Mouse (Mus musculus) fibroblast of lung, adult 2 months (primary cell): ENCODE measurements around the gene Rtcb.
A peak's percentile ranks its signal among the peaks of the same experiment; 100 is the strongest.

ENCODE experiments used
- DNase-seq: peaks from one replicate; pipeline ENCODE4 v3.0.0-alpha.2; 2011; ENCODE audit warnings: low read depth

Gene Rtcb

DNA sequence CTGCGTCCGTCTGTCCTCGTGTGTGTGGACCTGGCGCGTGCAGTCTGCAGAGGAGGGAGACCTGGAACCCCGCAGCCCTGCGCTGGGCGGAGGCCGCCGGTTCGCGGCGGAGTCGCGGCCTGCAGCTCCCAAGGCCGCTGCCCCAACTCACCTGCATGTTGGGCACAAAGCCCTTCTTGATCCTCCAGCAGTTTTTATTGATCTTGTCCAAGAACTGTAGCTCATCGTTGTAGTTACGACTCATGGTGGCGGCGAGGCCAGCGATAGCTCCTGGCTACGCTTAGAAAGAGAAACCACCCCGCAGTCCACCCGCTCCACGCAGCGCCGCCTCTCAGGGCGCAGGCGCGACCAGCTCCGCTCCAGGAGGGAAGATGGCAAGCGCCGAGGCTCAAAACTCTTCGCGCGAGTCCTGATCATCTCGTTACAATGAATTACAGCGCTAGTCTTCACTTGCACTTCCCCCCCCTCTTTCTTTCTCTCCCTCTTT lies at the start of gene Rtcb:
TSS of gene Rtcb (minus strand) at position 360 of the 487 bp plus-strand sequence.
- DNase-seq, result peak; percentile 88

- DNase-seq, result no peak
Measured at GRCm38 (mm10) chr10:86006455-86006854, 48.8 kb upstream of the Rtcb start.

GRCm38 (mm10) chr10:86000447-86000846 lies 42.8 kb upstream of the Rtcb start:
- no peak for DNase-seq

- no peak for DNase-seq
Measured at GRCm38 (mm10) chr10:85994543-85995104, 37.0 kb upstream of the Rtcb start.

DNA sequence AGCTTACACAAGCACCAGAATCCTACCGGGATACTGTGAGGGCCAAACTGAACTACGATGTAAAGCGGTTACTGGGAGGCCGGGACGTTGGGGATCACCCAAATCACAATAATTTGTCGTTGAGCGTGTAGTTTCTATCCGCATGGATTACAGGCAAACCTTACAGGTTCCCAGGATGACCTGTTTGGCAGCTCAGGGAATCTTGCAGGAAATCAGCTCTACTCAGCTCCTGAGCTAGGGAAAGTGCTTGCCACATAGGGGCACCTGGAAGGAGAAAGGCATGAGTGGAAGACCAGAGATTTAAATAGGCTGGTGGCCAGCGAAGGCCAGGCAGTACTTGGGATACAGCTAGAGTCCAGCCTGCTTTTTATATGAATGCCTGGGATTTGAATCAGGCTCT lies 36.2 kb upstream of the Rtcb start:
- DNase-seq, result no peak

- no peak for DNase-seq
Measured at GRCm38 (mm10) chr10:85992412-85992811, 34.8 kb upstream of the Rtcb start.

DNA sequence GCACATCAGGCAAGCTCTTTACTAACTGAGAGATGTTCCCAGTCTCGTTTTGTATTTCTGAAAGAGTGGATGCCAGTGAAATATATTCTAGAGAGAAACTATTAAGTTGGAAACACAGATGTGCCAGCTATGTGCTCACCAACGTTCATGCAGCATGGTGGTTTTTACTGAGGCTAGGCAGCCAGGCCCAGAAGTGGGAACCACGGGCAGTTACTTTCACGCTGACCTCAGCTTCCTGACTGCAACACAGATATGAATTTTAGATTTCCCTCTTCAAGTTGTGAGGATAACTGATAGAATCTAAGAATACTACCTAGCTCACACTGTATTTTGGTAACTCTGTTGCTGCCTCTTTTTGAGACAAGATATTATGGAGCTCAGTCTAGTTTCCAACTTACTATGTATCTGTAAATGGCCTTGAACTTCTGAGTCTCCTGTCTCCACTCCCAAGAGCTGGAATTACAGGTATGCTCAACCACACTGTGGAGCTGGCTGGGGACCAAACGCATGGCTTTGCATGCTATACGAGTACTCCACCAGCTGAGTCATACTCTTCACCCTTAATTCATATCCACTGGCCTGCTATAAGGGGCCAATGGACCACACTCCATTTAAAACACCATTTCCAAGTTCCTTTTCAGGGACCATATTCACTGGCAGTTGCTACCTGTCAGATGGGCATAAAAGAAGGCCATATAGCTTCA lies 31.9 kb upstream of the Rtcb start:
- no peak for DNase-seq

GRCm38 (mm10) chr10:85972915-85973314 lies 15.3 kb upstream of the Rtcb start:
- peak; percentile 53 for DNase-seq

DNA sequence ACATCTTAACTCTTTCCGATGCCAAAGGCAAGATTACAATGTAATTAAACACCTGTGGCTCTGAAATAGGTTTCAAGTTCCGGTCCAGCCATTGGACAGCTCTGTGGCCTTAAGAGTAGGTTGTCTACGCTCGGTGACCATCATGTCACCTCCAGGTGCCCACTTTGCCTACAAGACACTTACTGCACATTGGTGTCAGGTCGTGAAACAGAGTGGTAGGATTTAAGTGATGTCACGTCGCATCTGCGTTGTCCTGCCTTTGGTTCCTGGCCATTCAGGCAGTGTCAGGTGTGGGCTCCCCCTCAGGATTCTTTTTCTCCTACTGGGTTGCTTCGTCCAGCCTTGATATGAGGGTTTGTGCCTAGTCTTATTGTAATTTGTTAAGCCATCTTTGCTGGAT lies 14.2 kb upstream of the Rtcb start:
- no peak for DNase-seq

GRCm38 (mm10) chr10:85969894-85970620 lies 12.4 kb upstream of the Rtcb start:
- no peak for DNase-seq

- DNase-seq, result no peak
Measured at GRCm38 (mm10) chr10:85968731-85969130, 11.1 kb upstream of the Rtcb start.

- DNase-seq, result no peak
Measured at GRCm38 (mm10) chr10:85968157-85968634, 10.6 kb upstream of the Rtcb start.

GRCm38 (mm10) chr10:85967411-85968156 lies 10.0 kb upstream of the Rtcb start:
- DNase-seq, result no peak

- no peak for DNase-seq
Measured at GRCm38 (mm10) chr10:85966476-85966875, 8.9 kb upstream of the Rtcb start.

DNA sequence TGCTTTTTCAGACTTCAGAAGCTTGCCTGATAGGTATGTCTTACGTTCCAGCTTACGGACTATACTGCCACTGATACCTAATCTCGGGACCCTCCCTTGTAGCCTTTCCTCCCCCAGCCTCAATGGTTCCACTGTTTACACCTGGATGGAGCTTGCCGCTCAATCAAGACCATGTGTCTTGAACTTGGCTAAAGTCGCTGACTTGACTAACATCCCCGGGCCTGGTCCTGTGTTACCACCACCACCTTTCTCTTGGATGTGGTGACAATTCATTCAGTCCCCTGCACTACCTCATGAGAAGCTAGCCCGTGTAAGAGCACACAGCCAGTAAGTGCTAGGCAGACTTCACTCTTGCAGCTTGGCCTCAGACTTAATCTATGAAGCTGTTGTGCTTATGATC lies 6.7 kb upstream of the Rtcb start:
- no peak for DNase-seq

DNA sequence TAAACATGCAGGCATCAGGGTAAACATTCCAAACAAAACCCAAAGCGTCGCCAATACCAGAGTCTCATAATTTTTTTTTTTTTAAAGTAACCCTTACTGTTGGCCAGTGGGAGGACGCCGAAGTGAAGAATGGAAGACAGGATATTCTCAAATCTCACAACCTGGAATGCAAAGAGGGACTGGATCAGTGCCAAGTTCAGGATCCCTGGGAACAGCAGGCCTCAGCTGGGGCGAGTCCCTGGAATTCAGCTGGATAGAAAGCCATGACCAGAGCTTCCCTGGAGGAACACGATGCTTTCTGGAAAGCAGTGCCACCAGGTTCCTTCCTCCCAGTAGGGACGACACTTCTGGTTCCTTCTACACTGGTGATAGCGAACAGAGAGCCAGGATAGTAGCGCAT lies 5.3 kb upstream of the Rtcb start:
- no peak for DNase-seq

- DNase-seq, result no peak
Measured at GRCm38 (mm10) chr10:85956871-85957419, 678 bp downstream of the Rtcb start.

DNA sequence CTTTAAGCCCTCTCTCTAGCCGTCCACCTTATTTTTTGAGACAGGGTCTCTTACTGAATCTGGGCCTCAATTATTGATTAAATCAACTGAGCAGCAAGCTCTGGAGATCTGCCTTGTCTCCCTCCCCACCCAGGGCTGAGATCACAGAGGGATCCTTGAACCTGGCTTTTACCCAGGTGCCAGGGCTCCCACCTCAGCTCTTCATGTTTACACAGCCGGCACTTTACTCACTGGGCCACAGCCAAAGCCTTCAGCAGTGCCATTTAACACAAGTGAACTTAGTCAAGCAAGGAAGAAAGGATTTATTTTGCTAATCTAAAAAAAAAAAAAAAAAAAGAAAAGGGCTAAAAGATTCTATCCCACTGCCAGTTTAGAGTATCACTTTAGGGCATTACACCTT lies 3.2 kb downstream of the Rtcb start:
- no peak for DNase-seq

DNA sequence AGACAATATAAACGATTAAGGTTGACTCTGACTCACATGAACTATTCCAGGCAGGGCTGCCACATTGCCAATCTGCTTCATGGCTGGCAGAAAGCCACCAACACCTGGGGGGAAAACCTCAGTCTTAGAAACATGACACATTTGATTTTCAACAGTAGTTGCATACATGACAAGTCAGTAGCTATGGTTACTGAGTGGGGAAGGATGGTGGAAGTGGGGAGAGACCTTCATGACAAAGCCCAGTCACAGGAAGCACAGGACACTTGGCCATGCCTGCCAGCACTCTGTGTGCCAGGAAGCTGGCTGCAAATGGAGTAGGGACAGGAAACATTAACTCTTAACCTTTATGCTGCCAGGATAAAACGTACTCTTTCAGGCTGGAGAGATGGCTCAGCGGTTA lies 4.2 kb downstream of the Rtcb start:
- no peak for DNase-seq

DNA sequence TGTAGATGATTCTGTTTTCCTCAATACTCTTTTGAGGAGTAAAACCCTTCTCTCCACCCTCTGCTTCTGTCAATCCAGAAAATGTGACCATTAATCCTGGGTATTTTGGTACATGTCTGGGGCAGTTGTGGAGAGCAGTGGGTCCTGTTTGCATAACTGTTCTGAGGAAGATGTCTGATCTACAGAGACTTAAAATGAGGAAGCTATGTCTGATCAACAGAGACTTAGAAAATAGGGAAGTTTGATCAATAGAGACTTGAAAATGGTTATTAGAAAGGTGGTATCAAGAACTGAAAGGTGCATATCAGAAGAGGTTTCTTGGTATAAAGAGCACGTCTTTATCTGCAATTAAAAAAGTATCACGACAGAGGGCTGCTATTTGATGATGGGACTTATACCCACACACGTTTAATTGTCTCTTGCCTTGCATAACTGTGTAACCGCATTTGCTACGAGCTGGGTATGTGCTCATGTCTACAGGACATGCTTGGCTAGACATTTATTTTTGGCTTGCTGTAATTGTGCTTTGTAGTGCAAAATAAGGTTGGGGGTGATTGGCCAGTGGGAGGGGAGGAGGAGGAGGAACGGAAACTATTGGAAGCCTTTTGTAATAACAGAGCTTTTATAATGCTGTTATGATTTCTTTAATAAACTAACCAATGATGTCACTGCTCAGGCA lies 5.7 kb downstream of the Rtcb start:
- DNase-seq, result no peak

DNA sequence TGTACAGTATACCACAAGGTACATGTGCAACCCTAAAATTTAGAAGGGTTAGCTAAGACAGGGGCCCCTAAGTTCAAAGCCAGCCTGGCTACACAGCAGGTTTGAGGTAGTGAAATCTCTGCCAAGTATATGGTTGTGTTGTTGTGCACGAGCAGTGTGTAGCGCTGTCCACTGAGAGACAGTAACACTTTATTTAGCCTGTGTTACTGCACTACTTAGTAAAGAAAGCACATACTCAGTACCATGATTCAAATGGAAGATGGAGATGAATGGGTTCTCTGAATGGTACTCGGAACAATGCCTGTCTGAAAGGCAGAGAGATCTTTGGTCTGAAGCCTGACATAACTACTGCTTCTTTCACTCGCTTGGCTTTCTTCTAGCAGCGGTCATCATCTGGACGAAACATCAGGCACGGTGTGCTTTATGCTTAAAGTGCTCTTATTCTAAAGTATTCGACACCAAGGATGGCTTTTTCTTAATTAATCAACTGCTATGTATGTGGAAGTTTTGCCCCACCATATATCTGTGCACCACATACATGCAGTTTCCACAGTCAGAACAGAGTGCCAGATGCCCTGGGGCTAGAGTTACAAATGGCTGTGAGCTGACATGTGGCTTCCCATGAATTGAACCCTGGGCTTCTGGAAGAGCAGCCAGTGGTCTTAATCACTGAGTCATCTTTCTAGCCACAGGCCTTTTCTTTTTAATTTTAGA lies 9.0 kb downstream of the Rtcb start:
- no peak for DNase-seq
